Mouse (Mus musculus) spleen, adult 2 months (tissue): ENCODE data around the gene Ptprn2. TPM values are rescaled to one million over a fixed set of nuclear protein-coding genes. Genes with fewer than 3 reads are reported as not detected.

ENCODE experiments used
- DNase-seq, 2 experiments: peaks; one replicate each; pipeline versions ENCODE4 v3.0.0 to v3.0.0-alpha.2; 2012 to 2021; ENCODE audit warnings: low spot score in 2 of 2, low read depth in 1 of 2
- H3K27ac ChIP-seq: fragments of 200-500 bp; 2 replicates; pipeline ENCODE4 v1.5.1; 2012; ENCODE audit warnings: low read length, inconsistent platforms; ENCODE audit not compliant: insufficient read depth
- H3K27me3 ChIP-seq: fragments of 200-500 bp; 2 replicates; pipeline ENCODE4 v1.6.1; 2012; ENCODE audit warnings: mild to moderate bottlenecking, moderate library complexity, low read length, inconsistent platforms; ENCODE audit not compliant: control insufficient read depth, insufficient read depth
- H3K36me3 ChIP-seq: fragments of 200-500 bp; 2 replicates; pipeline ENCODE4 v1.6.1; 2012; ENCODE audit warnings: mild to moderate bottlenecking, low read length, inconsistent platforms; ENCODE audit not compliant: control insufficient read depth, insufficient read depth
- H3K4me1 ChIP-seq: fragments of 200-500 bp; 2 replicates; pipeline ENCODE4 v1.6.1; 2011; ENCODE audit warnings: inconsistent platforms; ENCODE audit not compliant: control insufficient read depth, insufficient read depth, insufficient read length
- H3K4me3 ChIP-seq: fragments of 200-500 bp; 2 replicates; pipeline ENCODE4 v1.5.1; 2011; ENCODE audit warnings: mild to moderate bottlenecking, inconsistent platforms; ENCODE audit not compliant: insufficient read depth, insufficient read length; ENCODE audit errors: extremely low read depth
- CTCF ChIP-seq: fragments of 200-500 bp; IDR thresholded peaks from 2 replicates; pipeline ENCODE4 v1.5.1; 2011; ENCODE audit warnings: mild to moderate bottlenecking, inconsistent platforms; ENCODE audit not compliant: insufficient read depth, insufficient read length, insufficient replicate concordance; ENCODE audit errors: extremely low read depth
- POLR2A ChIP-seq: fragments of 200-500 bp; IDR thresholded peaks from 2 replicates; pipeline ENCODE4 v1.6.1; 2011; ENCODE audit warnings: low read depth, low read length, inconsistent platforms
- WGBS: fragments of 180-500 bp; shearing (Covaris S2); methylation state at CpG from one replicate; pipeline ENCODE4 v1.1.7; 2018; 5-methylcytosine and 5-hydroxymethylcytosine counted together
- polyA plus RNA-seq: library from polyadenylated mRNA; depleted of rRNA; stranded (reverse); fragments of >200 nt; gene quantifications from 2 replicates; pipeline ENCODE4 v1.2.3, GENCODE M21; 2012

Ptprn2 gene
- polyA plus RNA-seq, 1 experiment: 0.96 TPM

- H3K27me3 ChIP-seq: no peaks in the 10 kb centered on the region
- 54% methylated on average over 5 of the region's 5 CpGs for WGBS
- H3K4me3 ChIP-seq: no peak overlapping the region
- no peaks in the 10 kb centered on the region for H3K36me3 ChIP-seq
- no peak for DNase-seq
- TF ChIP-seq CTCF: no peak
- no peak for TF ChIP-seq POLR2A
- H3K4me1 ChIP-seq: no peaks in the 10 kb centered on the region
- H3K27ac ChIP-seq: no peak overlapping the region
These were observed 99.5 kb downstream of the Ptprn2 start for GRCm38 (mm10) chr12:116585001-116585400.

- Histone ChIP-seq H3K4me1 (no peaks in the 10 kb centered on the region), H3K36me3 (no peaks in the 10 kb centered on the region), H3K27ac (no peak overlapping the region), H3K27me3 (no peaks in the 10 kb centered on the region), H3K4me3 (no peak overlapping the region)
- no peak for DNase-seq
- no peak for TF ChIP-seq POLR2A
- no peak for TF ChIP-seq CTCF
- WGBS: 93% methylated on average over 2 of the region's 2 CpGs
These were observed 100.6 kb downstream of the Ptprn2 start for GRCm38 (mm10) chr12:116586167-116586566.

GRCm38 (mm10) chr12:116587548-116587947, 102.0 kb downstream of the Ptprn2 start:
- Histone ChIP-seq H3K4me1 (no peaks in the 10 kb centered on the region), H3K27ac (no peak overlapping the region), H3K36me3 (no peaks in the 10 kb centered on the region), H3K27me3 (no peaks in the 10 kb centered on the region), H3K4me3 (no peak overlapping the region)
- 75% methylated on average over 3 of the region's 3 CpGs for whole genome bisulfite sequencing
- DNase-seq: no peak
- TF ChIP-seq POLR2A: no peak
- TF ChIP-seq CTCF: no peak

GRCm38 (mm10) chr12:116590076-116590475, 104.6 kb downstream of the Ptprn2 start:
- WGBS: 96% methylated on average over 5 of the region's 5 CpGs
- Histone ChIP-seq H3K36me3 (no peaks in the 10 kb centered on the region), H3K4me3 (no peak overlapping the region), H3K27me3 (no peaks in the 10 kb centered on the region), H3K27ac (no peak overlapping the region), H3K4me1 (no peaks in the 10 kb centered on the region)
- TF ChIP-seq CTCF (no peak), POLR2A (no peak)
- no peak for DNase-seq

GRCm38 (mm10) chr12:116594457-116594856, 108.9 kb downstream of the Ptprn2 start:
- 46% methylated on average over 8 of the region's 8 CpGs for WGBS
- Histone ChIP-seq H3K4me3 (no peak overlapping the region), H3K4me1 (no peaks in the 10 kb centered on the region; the same call in 1 of the 2 replicates)

GRCm38 (mm10) chr12:116594866-116595610, 109.5 kb downstream of the Ptprn2 start:
- 95% methylated on average over 7 of the region's 7 CpGs for WGBS
- DNase-seq: no peak
- Histone ChIP-seq H3K36me3 (no peaks in the 10 kb centered on the region), H3K27me3 (no peaks in the 10 kb centered on the region), H3K27ac (no peak overlapping the region), H3K4me1 (no peaks in the 10 kb centered on the region; the same call in 1 of the 2 replicates), H3K4me3 (no peak overlapping the region)
- TF ChIP-seq POLR2A: no peak
- TF ChIP-seq CTCF: no peak

More at GRCm38 (mm10) chr12:116594457-116594856, 108.9 kb downstream of the Ptprn2 start:
- DNase-seq: no peak
- no peak for TF ChIP-seq POLR2A
- no peak for TF ChIP-seq CTCF
- no peak overlapping the region for H3K27ac ChIP-seq
- no peaks in the 10 kb centered on the region for H3K27me3 ChIP-seq
- H3K36me3 ChIP-seq: no peaks in the 10 kb centered on the region

GRCm38 (mm10) chr12:116595727-116596126, 110.2 kb downstream of the Ptprn2 start:
- 50% methylated on average over 4 of the region's 4 CpGs for WGBS
- no peaks in the 10 kb centered on the region for H3K27me3 ChIP-seq
- no peak overlapping the region for H3K4me3 ChIP-seq
- no peaks in the 10 kb centered on the region for H3K36me3 ChIP-seq
- H3K4me1 ChIP-seq: no peaks in the 10 kb centered on the region; the same call in 1 of the 2 replicates
- no peak for TF ChIP-seq POLR2A
- no peak for TF ChIP-seq CTCF
- no peak for DNase-seq
- no peak overlapping the region for H3K27ac ChIP-seq
